Mouse (Mus musculus): ENCODE measurements at regions not wholly inside any gene's neighbourhood (a gene's known extent, or its start where the extent isn't known, plus 50 kb on each side); places are given as distances from the start of the nearest gene placed in this dataset.

- no peak overlapping the region for H3K27ac ChIP-seq (ENCODE audit: low read depth, low read length)
- no peak overlapping the region for H3K4me3 ChIP-seq (ENCODE audit: low read depth, low read length)
- H3K9me3 ChIP-seq (ENCODE audit: control insufficient read depth, low read length) = no peaks in the 10 kb centered on the region
- H3K4me2 ChIP-seq = no peak overlapping the region
- H3K9ac ChIP-seq (ENCODE audit: low read length) = no peak overlapping the region
- no peak for ATAC-seq (ENCODE audit: low FRiP score)
- H3K36me3 ChIP-seq (ENCODE audit: control insufficient read depth, insufficient read depth, low read length) = no peaks in the 10 kb centered on the region
- H3K27me3 ChIP-seq (ENCODE audit: control insufficient read depth, insufficient read depth, low read length) = no peaks in the 10 kb centered on the region
- no peak for DNase-seq (ENCODE audit: low spot score, missing footprints)
- H3K4me1 ChIP-seq (ENCODE audit: control insufficient read depth, insufficient read depth, low read length) = no peaks in the 10 kb centered on the region
- WGBS = 90% methylated on average over 3 of the region's 3 CpGs
These were observed 95.7 kb upstream of the Kcnh8 start for GRCm38 (mm10) chr17:52506760-52507159.

GRCm38 (mm10) chr17:52530260-52530659, 72.2 kb upstream of the Kcnh8 start:
- Histone ChIP-seq H3K4me3 (ENCODE audit: low read depth, low read length) (no peak overlapping the region), H3K9ac (ENCODE audit: low read length) (no peak overlapping the region), H3K27ac (ENCODE audit: low read depth, low read length) (no peak overlapping the region), H3K9me3 (ENCODE audit: control insufficient read depth, low read length) (no peaks in the 10 kb centered on the region), H3K36me3 (ENCODE audit: control insufficient read depth, insufficient read depth, low read length) (no peaks in the 10 kb centered on the region), H3K4me2 (no peak overlapping the region), H3K4me1 (ENCODE audit: control insufficient read depth, insufficient read depth, low read length) (no peaks in the 10 kb centered on the region), H3K27me3 (ENCODE audit: control insufficient read depth, insufficient read depth, low read length) (no peaks in the 10 kb centered on the region)
- ATAC-seq (ENCODE audit: low FRiP score) (no peak), DNase-seq (ENCODE audit: low spot score, missing footprints) (no peak)

Measured in midbrain, embryonic 11.5 days (tissue).